Mouse (Mus musculus) embryonic facial prominence, embryonic 10.5 days (tissue): ENCODE results near the gene Ccn1. TPM values are rescaled to one million over a fixed set of nuclear protein-coding genes. Genes with fewer than 3 reads are reported as not detected.
A peak's percentile ranks its signal among the peaks of the same experiment; 100 is the strongest.

ENCODE experiments used
- DNase-seq: peaks from one replicate; pipeline ENCODE4 v3.0.0-alpha.2; 2017; ENCODE audit warnings: low spot score
- H3K27ac ChIP-seq: fragments of 300-500 bp; sonication (generic); replicated peaks from 2 replicates; pipeline ENCODE4 v1.5.1; 2016; ENCODE audit warnings: mild to moderate bottlenecking
- H3K27me3 ChIP-seq: fragments of 300-500 bp; sonication (generic); replicated peaks from 2 replicates; pipeline ENCODE4 v1.6.1; 2016; ENCODE audit warnings: low read depth, mild to moderate bottlenecking; ENCODE audit not compliant: poor library complexity, severe bottlenecking
- H3K36me3 ChIP-seq: fragments of 300-500 bp; sonication (generic); replicated peaks from 2 replicates; pipeline ENCODE4 v1.6.1; 2016; ENCODE audit warnings: mild to moderate bottlenecking, moderate library complexity
- H3K4me1 ChIP-seq: fragments of 300-500 bp; sonication (generic); 2 replicates; pipeline ENCODE4 v1.6.1; 2016
- H3K4me3 ChIP-seq: fragments of 300-500 bp; sonication (generic); 2 replicates; pipeline ENCODE4 v1.5.1; 2016; ENCODE audit warnings: mild to moderate bottlenecking, moderate library complexity
- H3K9me3 ChIP-seq: fragments of 300-500 bp; sonication (generic); 2 replicates; pipeline ENCODE4 v1.6.1; 2016; ENCODE audit warnings: mild to moderate bottlenecking
- WGBS: fragments of 180-500 bp; shearing (Covaris S2); methylation state at CpG from one replicate; pipeline ENCODE4 v1.1.7; 2016; 5-methylcytosine and 5-hydroxymethylcytosine counted together
- polyA plus RNA-seq: library from polyadenylated mRNA; unstranded; fragments of >200 nt; fragmentation: Nextera tagmentation; extraction: Ambion mirVana; gene quantifications from 2 replicates; pipeline ENCODE4 v1.2.1, GENCODE M21; 2016

The Ccn1 gene
- polyA plus RNA-seq, 1 experiment from 2014 or later: 42.2 TPM

DNA sequence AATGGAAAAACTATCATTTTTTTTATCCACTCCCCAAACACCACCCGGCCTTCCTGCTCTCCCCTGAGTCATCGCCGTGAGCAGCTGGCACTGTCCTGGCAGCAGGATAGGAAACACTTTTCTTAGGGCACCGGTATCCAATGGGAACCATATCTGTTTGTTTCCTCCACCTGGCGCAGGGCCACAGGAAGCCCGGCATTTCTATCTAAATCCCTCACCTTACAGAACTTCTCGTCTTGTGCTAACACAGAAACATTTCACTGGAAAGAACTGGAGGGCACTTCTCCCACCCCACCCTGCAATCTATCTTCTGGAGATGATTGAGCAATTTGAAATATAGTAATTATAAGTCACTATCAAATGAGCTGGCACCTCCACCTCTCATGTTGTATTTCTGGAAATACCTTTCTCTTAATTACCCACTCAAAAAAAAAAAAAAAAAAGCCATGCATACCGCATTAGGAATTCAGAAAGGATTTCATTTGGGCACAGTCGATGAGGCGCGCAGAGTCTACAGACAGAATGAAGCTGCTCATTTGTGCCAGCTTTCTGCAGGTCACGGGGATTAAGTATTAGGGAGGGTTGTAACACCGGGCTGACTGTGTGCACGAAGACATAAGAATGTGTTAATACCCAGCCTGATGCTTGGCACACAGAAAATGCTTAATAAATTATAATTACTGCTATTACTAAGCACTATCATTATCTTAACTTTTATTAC is 7.4 kb upstream of the Ccn1 start:
- peaks cover 24% of the 10 kb centered on the region for H3K27me3 ChIP-seq
- no peak overlapping the region for H3K4me3 ChIP-seq
- no peak for DNase-seq
- no peak overlapping the region for H3K27ac ChIP-seq
- H3K36me3 ChIP-seq: no peaks in the 10 kb centered on the region
- peaks cover 31% of the 10 kb centered on the region for H3K4me1 ChIP-seq
- WGBS: 81% methylated on average over 14 of the region's 14 CpGs
- H3K9me3 ChIP-seq: no peaks in the 10 kb centered on the region

DNA sequence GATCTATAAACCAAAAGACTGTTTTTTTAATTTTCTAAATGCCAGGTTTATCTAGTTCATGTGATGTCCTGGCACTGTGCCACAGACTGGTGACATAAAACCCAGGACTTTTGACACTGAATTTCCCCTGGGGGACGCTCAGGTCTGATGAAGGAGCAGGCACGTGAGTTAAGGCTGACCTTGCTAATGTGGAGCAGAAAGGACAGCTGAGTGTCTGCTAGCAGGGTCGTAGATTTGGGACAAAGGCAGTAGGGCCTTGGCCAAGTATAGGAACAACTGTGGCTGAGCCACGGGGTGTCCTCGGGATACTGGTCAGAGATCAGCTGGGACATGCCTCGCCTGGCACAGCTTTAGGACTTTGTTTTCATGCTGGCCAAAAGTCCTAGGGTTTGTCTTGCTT is 5.2 kb upstream of the Ccn1 start:
- Histone ChIP-seq H3K27ac (no peak overlapping the region), H3K4me3 (no peak overlapping the region), H3K27me3 (peaks cover 27% of the 10 kb centered on the region), H3K9me3 (no peaks in the 10 kb centered on the region), H3K36me3 (no peaks in the 10 kb centered on the region), H3K4me1 (peaks cover 53% of the 10 kb centered on the region)
- 70% methylated on average over 6 of the region's 6 CpGs for WGBS
- DNase-seq: no peak

DNA sequence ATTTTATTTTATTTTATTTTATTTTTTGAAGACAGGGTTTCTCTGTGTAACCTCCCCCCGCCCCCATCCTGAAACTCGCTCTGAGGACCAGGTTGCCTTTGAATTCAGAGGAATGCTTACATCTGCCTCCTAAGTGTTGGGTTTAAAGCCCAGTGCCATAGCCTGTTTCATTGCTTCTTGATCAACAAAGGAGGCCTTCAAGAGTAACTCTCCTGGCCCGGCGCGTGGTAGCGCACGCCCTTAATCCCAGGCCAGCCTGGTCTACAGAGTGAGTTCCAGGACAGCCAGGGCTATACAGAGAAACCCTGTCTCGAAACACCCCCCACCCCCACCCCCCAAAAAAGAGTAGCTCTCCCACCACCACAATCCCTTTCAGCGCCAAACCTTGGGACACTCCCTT is 4.2 kb upstream of the Ccn1 start:
- H3K27ac ChIP-seq: peak overlapping the region; percentile 95; the same call in 1 of the 2 replicates
- no peaks in the 10 kb centered on the region for H3K9me3 ChIP-seq
- no peaks in the 10 kb centered on the region for H3K36me3 ChIP-seq
- H3K4me1 ChIP-seq: peaks cover 54% of the 10 kb centered on the region
- H3K27me3 ChIP-seq: peaks cover 27% of the 10 kb centered on the region
- peak overlapping the region; percentile 80; the same call in 1 of the 2 replicates for H3K4me3 ChIP-seq
- 45% methylated on average over 9 of the region's 9 CpGs for WGBS
- DNase-seq: peak; percentile 30

DNA sequence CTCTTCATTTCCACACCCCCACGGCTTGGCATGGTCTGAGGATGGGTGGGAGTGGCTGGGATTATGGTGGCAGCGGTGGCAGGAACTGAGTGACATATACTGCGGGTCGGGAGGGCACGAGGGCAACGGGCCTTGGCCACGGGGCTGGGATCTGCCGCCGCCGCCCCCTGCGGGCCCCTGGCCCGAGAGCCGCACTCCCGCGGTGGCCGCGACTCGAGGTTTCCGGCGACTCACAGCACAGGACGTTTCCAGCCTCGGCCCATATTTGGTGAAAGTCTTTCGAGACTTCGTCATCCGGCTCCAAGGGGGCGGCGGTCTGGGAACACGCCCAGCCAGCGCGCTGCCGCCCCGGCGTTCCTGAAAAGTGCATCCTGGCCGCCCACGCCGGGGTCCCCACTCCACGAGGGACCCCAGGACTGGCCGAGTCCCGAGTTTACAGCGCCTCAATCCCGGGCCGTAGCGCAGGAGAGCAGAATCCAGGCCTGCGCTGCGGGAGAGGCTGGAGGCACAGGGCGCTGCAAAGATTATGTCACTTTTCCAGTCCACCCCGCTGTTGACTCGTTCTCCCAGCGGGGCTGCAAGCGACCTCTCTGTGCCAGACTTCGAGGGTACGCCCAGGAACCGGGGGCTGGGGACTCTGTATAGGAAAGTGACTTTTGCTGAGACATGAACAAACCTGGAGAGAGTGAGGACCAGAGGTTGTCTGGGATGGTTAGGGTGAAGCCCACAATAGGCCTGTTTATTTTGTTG is 3.6 kb upstream of the Ccn1 start:
- Histone ChIP-seq H3K36me3 (no peaks in the 10 kb centered on the region; the same call in 1 of the 2 replicates), H3K27me3 (peaks cover 27% of the 10 kb centered on the region), H3K4me3 (peak overlapping the region; percentile 80), H3K27ac (peak overlapping the region; percentile 95), H3K4me1 (peaks cover 58% of the 10 kb centered on the region), H3K9me3 (no peaks in the 10 kb centered on the region)
- under 1% methylated on average over 53 of the region's 53 CpGs for whole genome bisulfite sequencing
- peak; percentile 88 for DNase-seq

DNA sequence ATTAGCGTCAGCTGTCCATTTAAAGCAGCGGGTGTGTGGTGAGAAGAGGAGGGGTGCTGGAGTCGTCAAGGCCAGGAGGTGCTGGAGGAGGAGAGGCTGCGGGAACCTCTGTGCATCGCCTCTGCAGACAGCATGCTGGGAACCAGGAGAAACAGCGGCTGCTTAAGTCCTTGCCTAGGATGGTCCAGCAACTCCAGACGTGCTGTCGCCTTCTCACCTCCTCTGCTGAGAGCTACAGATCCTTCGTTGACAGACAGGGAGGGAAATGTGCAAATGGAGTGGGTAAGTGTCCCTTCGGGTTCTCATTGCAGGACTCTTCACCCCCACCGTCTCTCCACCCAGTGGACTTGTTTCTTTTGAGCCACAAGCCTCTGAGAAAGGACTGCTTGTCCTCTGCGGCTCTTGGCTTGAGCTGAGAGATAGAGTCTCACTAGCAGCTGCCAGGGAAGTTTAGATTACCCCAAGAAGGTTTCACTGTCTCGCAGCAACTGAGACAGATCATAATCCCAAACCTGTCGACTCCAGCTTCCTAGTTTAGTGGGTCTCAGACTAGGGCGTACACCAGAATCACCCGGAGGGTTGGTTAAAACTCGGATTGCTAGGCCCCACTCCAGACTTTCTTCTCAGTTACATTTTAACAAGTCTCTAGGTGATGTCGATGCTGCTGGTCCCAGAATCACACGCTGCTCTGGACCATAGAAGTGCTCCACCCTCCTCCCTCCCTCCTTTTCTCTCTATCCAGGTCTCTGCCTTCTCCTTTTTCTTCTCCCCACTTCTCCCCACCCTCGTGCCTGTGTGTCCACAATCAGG is 2.7 kb upstream of the Ccn1 start:
- H3K9me3 ChIP-seq: no peaks in the 10 kb centered on the region
- H3K27ac ChIP-seq: peak overlapping the region; percentile 95
- peaks cover 30% of the 10 kb centered on the region for H3K27me3 ChIP-seq
- peaks cover 60% of the 10 kb centered on the region for H3K4me1 ChIP-seq
- peak overlapping the region; percentile 80 for H3K4me3 ChIP-seq
- DNase-seq: peak; percentile 61
- 3% methylated on average over 20 of the region's 20 CpGs for WGBS
- H3K36me3 ChIP-seq: peaks cover 7% of the 10 kb centered on the region

DNA sequence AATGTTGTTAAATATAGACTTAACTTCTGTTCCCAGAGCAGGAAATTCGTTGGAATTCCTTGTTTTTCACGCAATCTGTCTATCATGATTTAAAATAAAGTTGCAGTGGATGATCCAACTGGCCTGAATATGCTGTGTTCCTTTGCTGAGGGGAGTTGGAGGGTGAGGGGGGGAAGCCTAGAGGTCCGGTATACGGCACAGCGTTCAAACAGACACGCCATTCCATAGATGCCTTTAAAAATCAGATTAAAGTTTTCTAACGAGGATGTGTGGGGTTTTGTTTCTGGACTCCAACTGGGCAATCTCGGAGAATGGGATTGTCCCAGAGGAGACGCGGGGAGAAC is 2.2 kb upstream of the Ccn1 start:
- H3K27ac ChIP-seq: peak overlapping the region; percentile 95

DNA sequence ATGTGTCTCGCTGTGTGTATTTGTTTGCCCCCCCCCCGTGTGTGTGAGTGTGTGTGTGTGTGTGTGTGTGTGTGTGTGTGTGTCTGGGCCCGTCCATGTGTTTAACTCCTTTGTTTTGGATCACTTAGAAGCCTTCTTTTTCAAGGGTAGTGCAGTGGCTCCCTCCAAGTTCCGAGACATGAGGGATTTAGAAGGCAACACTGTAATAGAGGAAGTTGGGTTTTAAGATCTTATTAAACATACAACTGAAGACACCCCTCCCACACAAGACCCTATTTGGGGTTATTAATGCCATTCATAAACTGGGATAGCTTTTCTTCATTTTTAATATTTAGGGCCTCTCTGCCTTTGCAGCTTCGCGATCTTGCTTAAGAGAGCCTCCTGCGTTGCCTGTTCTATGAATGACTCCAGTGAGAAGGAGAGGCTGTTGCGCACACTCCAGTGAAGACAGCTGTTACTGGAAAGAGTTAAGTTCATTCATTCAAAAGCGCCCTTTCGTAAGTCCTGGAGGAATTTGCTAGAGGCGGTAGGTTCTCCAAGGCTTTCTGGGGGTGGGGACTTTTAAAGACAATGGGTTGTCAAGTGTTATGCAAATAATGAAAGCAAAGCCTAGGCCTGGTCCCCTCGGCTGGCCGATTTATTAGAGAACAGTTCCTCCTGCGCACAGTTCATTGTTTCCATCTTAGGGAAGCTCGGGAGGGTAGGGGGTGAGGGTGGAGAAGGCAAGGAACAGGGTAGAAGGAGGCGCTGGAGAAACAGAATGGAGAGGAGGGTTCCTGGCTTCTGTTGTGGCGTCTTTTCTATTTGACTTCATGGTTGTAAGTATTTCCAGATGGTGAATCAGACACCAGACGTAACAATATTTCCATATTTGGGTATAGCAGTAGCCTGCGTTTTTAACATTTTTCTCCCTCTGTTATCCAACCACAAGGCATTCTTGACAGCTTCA is 1.5 kb upstream of the Ccn1 start:
- H3K27ac ChIP-seq: peak overlapping the region; percentile 95
- DNase-seq: peak; percentile 66
- H3K9me3 ChIP-seq: no peaks in the 10 kb centered on the region
- H3K27me3 ChIP-seq: peaks cover 32% of the 10 kb centered on the region
- H3K36me3 ChIP-seq: peaks cover 13% of the 10 kb centered on the region
- peaks cover 69% of the 10 kb centered on the region for H3K4me1 ChIP-seq
- H3K4me3 ChIP-seq: peak overlapping the region; percentile 80
- WGBS: 3% methylated on average over 19 of the region's 19 CpGs

More for the DNA sequence above, 2.2 kb upstream of the Ccn1 start:
- no peak for DNase-seq
- Histone ChIP-seq H3K4me3 (peak overlapping the region; percentile 80), H3K27me3 (peaks cover 32% of the 10 kb centered on the region), H3K9me3 (no peaks in the 10 kb centered on the region), H3K36me3 (peaks cover 12% of the 10 kb centered on the region), H3K4me1 (peaks cover 64% of the 10 kb centered on the region)
- WGBS: 1% methylated on average over 10 of the region's 10 CpGs

DNA sequence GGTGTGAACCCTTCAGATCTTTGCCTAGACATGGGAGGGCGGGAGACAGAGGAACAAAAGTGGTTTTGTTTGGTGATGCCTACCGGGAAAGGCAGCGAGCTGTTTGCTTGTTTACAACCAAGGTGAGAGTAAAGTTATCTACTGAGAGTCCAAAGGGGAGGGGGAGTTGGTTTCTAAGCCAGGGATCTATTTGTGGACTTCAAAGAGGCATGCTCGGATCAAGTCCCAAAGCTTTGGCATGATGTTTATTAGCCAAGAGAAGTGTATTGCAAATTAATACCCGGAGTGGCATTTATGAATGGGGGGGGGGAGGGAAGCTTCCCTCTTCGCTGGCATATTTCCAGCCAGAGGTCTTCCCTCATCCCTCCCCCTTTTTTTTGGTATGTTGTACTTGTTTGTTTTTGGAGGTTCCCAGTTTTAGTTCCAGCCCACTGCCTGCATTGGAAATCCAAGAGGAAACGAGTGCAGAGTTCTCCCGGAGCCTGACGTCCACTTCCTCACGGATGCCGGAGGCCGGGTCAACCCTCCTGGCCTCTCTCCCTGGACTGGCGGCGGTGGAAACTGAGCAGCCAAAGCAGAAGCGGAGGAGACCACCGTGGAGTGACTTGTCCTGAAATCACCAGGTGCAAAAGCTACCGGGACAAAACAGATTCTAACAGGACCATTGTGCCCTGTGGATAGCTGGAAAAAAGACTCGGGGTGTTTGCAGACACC is 674 bp upstream of the Ccn1 start:
- DNase-seq: peak; percentile 71
- Histone ChIP-seq H3K36me3 (peaks cover 13% of the 10 kb centered on the region), H3K9me3 (no peaks in the 10 kb centered on the region), H3K27ac (peak overlapping the region; percentile 95), H3K4me1 (peaks cover 78% of the 10 kb centered on the region), H3K27me3 (peaks cover 32% of the 10 kb centered on the region), H3K4me3 (peak overlapping the region; percentile 80)
- under 1% methylated on average over 18 of the region's 18 CpGs for WGBS

DNA sequence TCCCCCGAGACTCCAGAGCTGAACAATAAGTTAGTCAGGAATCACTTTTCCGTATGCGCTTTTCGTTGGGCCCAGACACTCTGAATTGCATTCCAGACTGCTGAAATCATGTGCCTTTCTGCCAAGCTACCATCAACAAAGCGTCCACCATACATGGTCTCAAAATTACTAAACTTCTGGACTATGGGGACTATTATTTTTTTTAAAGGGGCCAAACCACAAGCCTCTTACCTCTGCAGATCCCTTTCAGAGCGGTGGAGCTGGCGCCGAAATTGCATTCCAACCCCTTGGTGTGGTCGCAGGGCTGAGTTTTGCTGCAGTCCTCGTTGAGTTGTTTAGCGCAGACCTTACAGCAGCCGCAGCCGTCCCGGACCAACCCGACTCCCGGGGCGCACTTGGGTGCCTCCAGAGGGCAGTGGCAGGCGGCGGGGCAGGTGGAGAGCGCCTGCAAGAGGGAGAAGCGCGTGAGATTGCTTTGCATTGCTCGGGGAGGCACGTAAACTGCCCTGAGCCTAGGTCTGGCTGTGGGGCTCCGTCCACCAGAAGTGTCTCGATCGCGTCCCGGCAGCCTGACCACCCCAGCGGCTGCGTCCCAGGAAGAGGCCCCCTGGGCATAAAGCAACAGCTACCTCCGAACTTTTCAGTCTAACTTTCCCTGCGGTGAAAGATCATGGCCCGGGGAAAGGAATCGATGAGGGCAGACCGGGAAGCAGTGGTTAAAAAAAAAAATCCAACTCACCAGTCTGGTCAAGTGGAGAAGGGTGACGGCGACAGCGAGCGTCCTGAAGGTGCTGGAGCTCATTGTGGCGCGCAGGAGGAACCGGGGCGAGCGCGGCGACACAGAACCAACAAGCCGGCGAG is 560 bp downstream of the Ccn1 start:
- peaks cover 76% of the 10 kb centered on the region for H3K4me1 ChIP-seq
- WGBS: under 1% methylated on average over 49 of the region's 49 CpGs
- H3K4me3 ChIP-seq: peak overlapping the region; percentile 80
- DNase-seq: peak; percentile 80
- H3K27ac ChIP-seq: peak overlapping the region; percentile 95
- no peaks in the 10 kb centered on the region for H3K9me3 ChIP-seq
- peaks cover 26% of the 10 kb centered on the region for H3K27me3 ChIP-seq
- H3K36me3 ChIP-seq: peaks cover 13% of the 10 kb centered on the region

DNA sequence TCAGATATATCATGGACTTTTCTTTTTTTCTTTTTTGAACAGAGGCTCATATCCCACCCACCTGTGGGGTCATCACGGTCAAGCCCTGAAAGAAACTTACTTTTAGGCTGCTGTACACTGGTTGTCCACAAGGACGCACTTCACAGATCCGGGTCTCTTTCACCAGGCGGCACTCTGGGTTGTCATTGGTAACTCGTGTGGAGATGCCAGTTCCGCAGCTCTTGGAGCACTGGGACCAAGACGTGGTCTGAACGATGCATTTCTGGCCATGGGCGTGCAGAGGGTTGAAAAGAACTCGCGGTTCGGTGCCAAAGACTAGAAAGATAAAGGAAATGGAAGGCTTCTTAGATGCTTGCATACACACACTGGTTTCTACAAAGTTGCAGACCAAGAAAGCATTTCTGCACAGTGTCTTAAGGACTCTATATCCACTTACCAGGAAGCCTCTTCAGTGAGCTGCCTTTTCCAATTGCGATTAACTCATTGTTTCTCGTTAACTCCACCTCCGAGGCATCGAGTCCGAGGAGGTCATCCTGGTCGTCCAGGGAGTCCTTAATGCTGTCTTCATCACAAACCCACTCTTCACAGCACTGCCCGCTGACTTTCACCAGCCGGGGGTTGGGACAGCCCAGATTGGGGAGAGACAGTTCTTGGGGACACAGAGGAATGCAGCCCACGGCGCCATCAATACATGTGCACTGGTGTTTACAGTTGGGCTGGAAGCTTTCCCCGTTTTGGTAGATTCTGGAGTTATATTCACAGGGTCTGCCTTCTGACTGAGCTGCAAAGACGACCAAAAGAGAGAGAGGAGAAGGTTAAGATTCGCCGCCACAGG is 1.5 kb downstream of the Ccn1 start:
- 23% methylated on average over 26 of the region's 26 CpGs for WGBS
- H3K36me3 ChIP-seq: peaks cover 13% of the 10 kb centered on the region
- H3K9me3 ChIP-seq: no peaks in the 10 kb centered on the region
- peaks cover 71% of the 10 kb centered on the region for H3K4me1 ChIP-seq
- peak; percentile 67 for DNase-seq
- H3K27ac ChIP-seq: peak overlapping the region; percentile 95
- peak overlapping the region; percentile 80 for H3K4me3 ChIP-seq
- H3K27me3 ChIP-seq: peaks cover 23% of the 10 kb centered on the region
